Mouse (Mus musculus) intestine, embryonic 16.5 days (tissue): ENCODE measurements around the gene Elmo1. TPM values are rescaled to one million over a fixed set of nuclear protein-coding genes. Genes with fewer than 3 reads are reported as not detected.

Experiments used
- ATAC-seq: fragments of 200-750 bp; cut with Nextera tagmentation; 2 replicates; pipeline ENCODE4 v1.8.0; 2017; ENCODE audit warnings: moderate TSS enrichment, moderate library complexity
- H3K27ac ChIP-seq: fragments of 300-500 bp; sonication (generic); 2 replicates; pipeline ENCODE4 v1.5.1; 2014; ENCODE audit warnings: mild to moderate bottlenecking, low read length
- H3K27me3 ChIP-seq: fragments of 300-500 bp; sonication (generic); replicated peaks from 2 replicates; pipeline ENCODE4 v1.6.1; 2014; ENCODE audit warnings: low read length, control low read depth, mixed read lengths; ENCODE audit not compliant: control insufficient read depth, insufficient read depth
- H3K36me3 ChIP-seq: fragments of 300-500 bp; sonication (generic); 2 replicates; pipeline ENCODE4 v1.6.1; 2014; ENCODE audit warnings: low read length, control low read depth; ENCODE audit not compliant: control insufficient read depth, insufficient read depth
- H3K4me1 ChIP-seq: fragments of 300-500 bp; sonication (generic); 2 replicates; pipeline ENCODE4 v1.6.1; 2014; ENCODE audit warnings: low read length, control low read depth, mixed read lengths; ENCODE audit not compliant: control insufficient read depth, insufficient read depth
- H3K4me2 ChIP-seq: fragments of 300-500 bp; sonication (generic); 2 replicates; pipeline ENCODE4 v1.6.1; 2014; ENCODE audit warnings: low read depth, low read length, control low read depth
- H3K4me3 ChIP-seq: fragments of 300-500 bp; sonication (generic); 2 replicates; pipeline ENCODE4 v1.5.1; 2014; ENCODE audit warnings: mild to moderate bottlenecking, low read length
- H3K9ac ChIP-seq: fragments of 300-500 bp; sonication (generic); 2 replicates; pipeline ENCODE4 v1.6.1; 2014; ENCODE audit warnings: low read depth, low read length
- H3K9me3 ChIP-seq: fragments of 300-500 bp; sonication (generic); 2 replicates; pipeline ENCODE4 v1.6.1; 2016; ENCODE audit warnings: low read length, control low read depth; ENCODE audit not compliant: control insufficient read depth
- WGBS: fragments of 180-500 bp; shearing (Covaris S2); extraction: QIAGEN DNeasy Blood & Tissue Kit; methylation state at CpG from one replicate; pipeline ENCODE4 v1.1.7; 2014; 5-methylcytosine and 5-hydroxymethylcytosine counted together
- polyA plus RNA-seq: library from polyadenylated mRNA; unstranded; fragments of >200 nt; fragmentation: Nextera tagmentation; extraction: Ambion mirVana; gene quantifications from 2 replicates; pipeline ENCODE4 v1.2.1, GENCODE M21; 2015

The Elmo1 gene
- polyA plus RNA-seq, 1 experiment from 2014 or later: 14.4 TPM

- 80% methylated on average over 2 of the region's 2 CpGs for WGBS
- ATAC-seq: no peak
- Histone ChIP-seq H3K9ac (no peak overlapping the region), H3K27me3 (no peaks in the 10 kb centered on the region), H3K4me2 (no peak overlapping the region), H3K4me1 (no peaks in the 10 kb centered on the region), H3K9me3 (no peaks in the 10 kb centered on the region), H3K36me3 (no peaks in the 10 kb centered on the region), H3K4me3 (no peak overlapping the region), H3K27ac (no peak overlapping the region)
These were observed 295.0 kb downstream of the Elmo1 start for GRCm38 (mm10) chr13:20385423-20385822.

- Histone ChIP-seq H3K9me3 (no peaks in the 10 kb centered on the region), H3K27me3 (no peaks in the 10 kb centered on the region), H3K36me3 (no peaks in the 10 kb centered on the region), H3K27ac (no peak overlapping the region), H3K9ac (no peak overlapping the region), H3K4me2 (no peak overlapping the region), H3K4me1 (no peaks in the 10 kb centered on the region), H3K4me3 (no peak overlapping the region)
- no peak for ATAC-seq
- 79% methylated on average over 4 of the region's 4 CpGs for WGBS
These were observed 296.2 kb downstream of the Elmo1 start for GRCm38 (mm10) chr13:20386462-20387141.

GRCm38 (mm10) chr13:20392824-20393598 lies 302.6 kb downstream of the Elmo1 start:
- WGBS: 69% methylated on average over 3 of the region's 3 CpGs
- Histone ChIP-seq H3K4me3 (no peak overlapping the region), H3K4me2 (no peak overlapping the region), H3K27me3 (no peaks in the 10 kb centered on the region), H3K4me1 (no peaks in the 10 kb centered on the region), H3K36me3 (no peaks in the 10 kb centered on the region), H3K27ac (no peak overlapping the region), H3K9ac (no peak overlapping the region), H3K9me3 (no peaks in the 10 kb centered on the region)
- ATAC-seq: no peak

GRCm38 (mm10) chr13:20397744-20398143 lies 307.3 kb downstream of the Elmo1 start:
- no peak overlapping the region for H3K9ac ChIP-seq
- H3K36me3 ChIP-seq: no peaks in the 10 kb centered on the region
- ATAC-seq: no peak
- H3K9me3 ChIP-seq: no peaks in the 10 kb centered on the region
- H3K4me3 ChIP-seq: no peak overlapping the region
- no peak overlapping the region for H3K4me2 ChIP-seq
- H3K4me1 ChIP-seq: no peaks in the 10 kb centered on the region
- H3K27ac ChIP-seq: no peak overlapping the region
- 83% methylated on average over 3 of the region's 3 CpGs for WGBS
- no peaks in the 10 kb centered on the region for H3K27me3 ChIP-seq

GRCm38 (mm10) chr13:20398311-20398710 lies 307.9 kb downstream of the Elmo1 start:
- no peaks in the 10 kb centered on the region for H3K36me3 ChIP-seq
- no peak overlapping the region for H3K9ac ChIP-seq
- no peak overlapping the region for H3K4me2 ChIP-seq
- no peak for ATAC-seq
- no peaks in the 10 kb centered on the region for H3K27me3 ChIP-seq
- H3K27ac ChIP-seq: no peak overlapping the region
- WGBS: 76% methylated on average over 4 of the region's 4 CpGs
- H3K9me3 ChIP-seq: no peaks in the 10 kb centered on the region
- no peak overlapping the region for H3K4me3 ChIP-seq
- H3K4me1 ChIP-seq: no peaks in the 10 kb centered on the region

- Histone ChIP-seq H3K4me1 (no peaks in the 10 kb centered on the region), H3K27ac (no peak overlapping the region), H3K4me2 (no peak overlapping the region), H3K27me3 (no peaks in the 10 kb centered on the region), H3K4me3 (no peak overlapping the region), H3K36me3 (no peaks in the 10 kb centered on the region), H3K9ac (no peak overlapping the region), H3K9me3 (no peaks in the 10 kb centered on the region)
- 85% methylated on average over 3 of the region's 3 CpGs for WGBS
- ATAC-seq: no peak
These were observed 314.1 kb downstream of the Elmo1 start for GRCm38 (mm10) chr13:20404530-20404929.

- no peak overlapping the region for H3K9ac ChIP-seq
- no peaks in the 10 kb centered on the region for H3K36me3 ChIP-seq
- 84% methylated on average over 11 of the region's 11 CpGs for WGBS
- no peak overlapping the region for H3K27ac ChIP-seq
- H3K4me1 ChIP-seq: no peaks in the 10 kb centered on the region
- H3K9me3 ChIP-seq: no peaks in the 10 kb centered on the region
- H3K4me2 ChIP-seq: no peak overlapping the region
- no peak overlapping the region for H3K4me3 ChIP-seq
- H3K27me3 ChIP-seq: no peaks in the 10 kb centered on the region
- ATAC-seq: no peak
These were observed 316.2 kb downstream of the Elmo1 start for GRCm38 (mm10) chr13:20406470-20407213.

- no peak overlapping the region for H3K4me2 ChIP-seq
- H3K27ac ChIP-seq: no peak overlapping the region
- H3K27me3 ChIP-seq: no peaks in the 10 kb centered on the region
- H3K4me1 ChIP-seq: no peaks in the 10 kb centered on the region
- WGBS: 81% methylated on average over 9 of the region's 9 CpGs
- H3K9ac ChIP-seq: no peak overlapping the region
- no peak for ATAC-seq
- no peaks in the 10 kb centered on the region for H3K36me3 ChIP-seq
- H3K9me3 ChIP-seq: no peaks in the 10 kb centered on the region
- no peak overlapping the region for H3K4me3 ChIP-seq
These were observed 320.1 kb downstream of the Elmo1 start for GRCm38 (mm10) chr13:20410306-20411101.
